Mouse (Mus musculus): ENCODE data around the gene Ntf5. TPM values are rescaled to one million over a fixed set of nuclear protein-coding genes. Genes with fewer than 3 reads are reported as not detected.

The Ntf5 gene
- total and polyA plus RNA-seq, 2 experiments from 2014 or later: 0.07 to 0.24 TPM

DNA sequence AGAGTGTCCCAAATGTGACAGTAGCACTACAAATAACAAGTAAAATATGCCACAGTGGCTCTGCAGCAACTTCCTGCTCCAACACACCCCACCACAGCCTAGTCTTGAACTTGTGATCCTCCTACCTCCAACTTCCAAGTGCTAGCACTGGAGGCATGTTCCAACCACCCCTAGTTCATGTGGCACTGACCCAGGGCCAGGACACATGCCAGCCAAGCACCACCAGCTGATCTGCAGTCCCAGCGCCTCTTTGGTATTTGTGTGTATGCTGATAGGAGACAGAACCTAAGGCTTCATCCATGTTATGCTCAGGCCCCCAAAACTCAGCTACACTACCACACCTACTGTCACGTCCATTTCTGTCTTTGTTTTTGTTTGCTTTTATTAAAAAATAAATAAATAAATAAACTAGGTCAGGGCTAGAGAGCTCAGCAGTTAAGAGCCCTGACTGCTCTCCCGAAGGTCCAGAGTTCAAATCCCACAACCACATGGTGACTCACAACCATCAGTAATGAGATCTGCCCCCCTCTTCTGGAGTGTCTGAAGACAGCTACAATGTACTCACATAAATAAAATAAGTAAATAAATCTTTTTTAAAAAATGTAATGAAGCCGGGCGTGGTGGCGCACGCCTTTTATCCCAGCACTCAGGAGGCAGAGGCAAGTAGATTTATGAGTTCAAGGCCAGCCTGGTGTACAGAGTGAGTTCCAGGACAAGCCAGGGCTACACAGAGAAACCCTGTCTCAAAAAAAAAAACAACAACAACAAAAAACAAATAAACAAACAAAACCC is 50.7 kb downstream of the Ntf5 start:
- no peaks in the 10 kb centered on the region for H3K9me3 ChIP-seq (ENCODE audit: low read length)
- H3K36me3 ChIP-seq (ENCODE audit: insufficient read depth): peaks cover 32% of the 10 kb centered on the region
- no peak overlapping the region for H3K9ac ChIP-seq
- ATAC-seq (no peak), DNase-seq (no peak)
- WGBS: 95% methylated on average over 7 of the region's 7 CpGs
- H3K4me3 ChIP-seq (ENCODE audit: low read depth, low read length): no peak overlapping the region
- peaks cover 23% of the 10 kb centered on the region for H3K4me1 ChIP-seq (ENCODE audit: insufficient read depth)
- no peak for TF ChIP-seq CTCF (IDR thresholded peaks at IDR 0.05; ENCODE audit: low read depth)
- H3K27me3 ChIP-seq (ENCODE audit: insufficient read depth, low read length): no peaks in the 10 kb centered on the region
- H3K4me2 ChIP-seq (ENCODE audit: low read depth): no peak overlapping the region
- no peak overlapping the region for H3K27ac ChIP-seq (ENCODE audit: low read depth, low read length)

DNA sequence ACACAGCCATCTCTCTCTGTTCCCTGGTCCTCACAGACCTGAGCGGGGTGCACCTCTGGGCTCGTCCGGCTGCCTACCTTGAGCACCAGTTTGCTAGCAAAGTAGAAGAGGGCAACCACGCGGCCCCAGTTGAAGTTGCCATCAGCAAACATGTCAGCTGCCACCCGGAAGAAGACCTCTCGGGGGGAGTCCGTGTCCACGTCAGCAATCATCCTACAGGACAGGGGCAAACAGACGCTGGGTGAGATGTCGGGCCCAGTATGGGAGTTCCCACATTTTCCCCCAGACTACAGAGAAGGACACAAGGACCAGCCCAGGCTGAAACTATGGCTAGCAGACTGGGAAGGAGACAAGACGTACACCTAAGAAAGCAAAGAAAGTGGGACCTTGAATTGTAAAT is 51.6 kb downstream of the Ntf5 start:
- Histone ChIP-seq H3K36me3 (ENCODE audit: insufficient read depth) (peaks cover 32% of the 10 kb centered on the region), H3K9ac (no peak overlapping the region), H3K4me2 (ENCODE audit: low read depth) (no peak overlapping the region), H3K4me3 (ENCODE audit: low read depth, low read length) (no peak overlapping the region), H3K27ac (ENCODE audit: low read depth, low read length) (no peak overlapping the region), H3K9me3 (ENCODE audit: low read length) (no peaks in the 10 kb centered on the region), H3K4me1 (ENCODE audit: insufficient read depth) (peaks cover 22% of the 10 kb centered on the region), H3K27me3 (ENCODE audit: insufficient read depth, low read length) (no peaks in the 10 kb centered on the region)
- TF ChIP-seq CTCF (IDR thresholded peaks at IDR 0.05; ENCODE audit: low read depth): no peak
- DNase-seq (no peak), ATAC-seq (no peak)
- 96% methylated on average over 12 of the region's 12 CpGs for WGBS

DNA sequence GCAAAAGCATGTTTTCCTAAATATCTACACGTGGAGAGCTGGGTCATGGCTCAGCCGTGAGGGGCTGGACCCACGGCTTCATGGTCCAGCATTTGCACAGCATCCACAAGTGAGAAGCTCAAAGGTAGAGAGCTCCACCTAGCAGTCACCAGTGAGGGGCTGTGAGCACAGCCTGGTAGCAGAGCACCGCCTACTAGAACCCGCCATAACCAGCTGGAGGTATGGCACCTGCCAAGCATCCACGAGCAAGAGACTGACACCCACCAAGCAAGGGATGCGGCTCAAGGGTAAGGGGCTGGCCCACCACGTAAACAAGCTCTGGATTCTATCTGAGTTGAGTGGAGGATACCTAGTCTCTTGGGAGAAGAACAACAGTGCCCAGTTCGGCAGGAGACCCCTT is 52.1 kb downstream of the Ntf5 start:
- DNase-seq (no peak), ATAC-seq (no peak)
- H3K4me1 ChIP-seq (ENCODE audit: insufficient read depth): peaks cover 17% of the 10 kb centered on the region
- no peaks in the 10 kb centered on the region for H3K9me3 ChIP-seq (ENCODE audit: low read length)
- peaks cover 32% of the 10 kb centered on the region for H3K36me3 ChIP-seq (ENCODE audit: insufficient read depth)
- no peak overlapping the region for H3K27ac ChIP-seq (ENCODE audit: low read depth, low read length)
- WGBS: 81% methylated on average over 9 of the region's 9 CpGs
- peak overlapping the region; percentile 69 for H3K4me2 ChIP-seq (ENCODE audit: low read depth)
- TF ChIP-seq CTCF (IDR thresholded peaks at IDR 0.05; ENCODE audit: low read depth): 0 out of 2 replicates have a peak, but pooled peaks have one; percentile 8
- peak overlapping the region; percentile 90 for H3K9ac ChIP-seq
- H3K4me3 ChIP-seq (ENCODE audit: low read depth, low read length): peak overlapping the region; percentile 81
- H3K27me3 ChIP-seq (ENCODE audit: insufficient read depth, low read length): no peaks in the 10 kb centered on the region

DNA sequence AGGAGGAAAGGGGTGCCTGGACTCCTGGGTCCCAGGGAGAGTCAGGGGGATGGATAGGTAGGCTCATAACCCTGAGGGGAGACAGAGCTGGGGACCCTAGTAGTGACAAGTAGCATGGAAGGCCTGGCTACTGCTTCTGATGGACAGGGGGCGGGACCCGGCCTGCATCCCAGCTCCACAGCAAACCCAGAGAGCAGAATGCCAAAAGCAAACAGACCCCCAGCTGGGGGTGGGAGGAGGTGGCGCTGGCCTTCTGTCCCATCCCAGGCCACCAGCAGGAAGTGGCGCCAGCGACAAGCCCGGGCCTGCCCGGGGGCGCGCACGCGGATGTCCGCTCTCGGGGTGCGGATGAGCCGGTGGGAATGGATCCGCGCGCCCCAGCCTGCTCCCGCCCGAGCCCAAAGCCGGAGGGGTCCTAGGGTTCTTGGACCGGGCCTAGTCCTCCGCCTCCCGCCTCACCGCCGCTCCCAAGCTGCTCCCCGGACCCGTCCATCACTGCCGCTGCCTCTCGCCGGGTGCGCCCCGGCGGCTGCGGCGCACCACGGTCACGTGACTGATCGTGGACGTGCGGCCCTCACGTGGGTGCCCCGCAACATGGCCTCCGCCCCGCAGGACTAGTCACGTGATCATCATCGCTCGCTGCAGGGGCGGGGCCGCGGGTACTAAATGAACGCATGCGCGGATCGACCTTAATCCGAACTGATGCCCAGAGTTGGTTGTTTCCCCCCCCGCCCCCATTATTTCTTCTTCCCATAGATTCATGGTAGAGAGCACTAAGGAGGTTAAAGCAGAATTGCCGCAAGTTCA is 53.0 kb downstream of the Ntf5 start, which contains the start of gene Bax:
Gene Bax (minus strand): TSS at position 616 of the 807 bp plus-strand sequence.
- Histone ChIP-seq H3K4me1 (ENCODE audit: insufficient read depth) (peaks cover 12% of the 10 kb centered on the region), H3K4me3 (ENCODE audit: low read depth, low read length) (peak within 1 kb of the TSS; percentile 81), H3K27ac (ENCODE audit: low read depth, low read length) (peak within 1 kb of the TSS; percentile 79), H3K4me2 (ENCODE audit: low read depth) (peak within 1 kb of the TSS; percentile 69), H3K9me3 (ENCODE audit: low read length) (no peaks in the 10 kb centered on the region), H3K9ac (peak within 1 kb of the TSS; percentile 90), H3K27me3 (ENCODE audit: insufficient read depth, low read length) (no peaks in the 10 kb centered on the region), H3K36me3 (ENCODE audit: insufficient read depth) (peaks cover 31% of the 10 kb centered on the region)
- DNase-seq: peak; percentile 98
- TF ChIP-seq CTCF (IDR thresholded peaks at IDR 0.05; ENCODE audit: low read depth): 0 out of 2 replicates have a peak, but pooled peaks have one; percentile 18
- WGBS: 1% methylated on average over 51 of the region's 58 CpGs
- ATAC-seq: peak; percentile 82

Small RNA genes within 50 kb of the gene (microRNA-seq; reads per million reads assigned to microRNA genes)
- gene Gm22133: 0 to 0.37 reads per million in 2 experiments

Other genes starting within 250 kb of the Ntf5 start
Only the 30 nearest of the 33 such genes appear.
- gene Ccdc155, start 208.8 kb upstream of the Ntf5 start, total RNA-seq (2014; rRNA removed): 0.14 and 0.46 TPM in 2 replicates
- 0.35 and 0.97 TPM in 2 replicates for gene Ccdc155, start 208.8 kb upstream of the Ntf5 start, polyA plus RNA-seq (2015; fragmentation: Nextera tagmentation; extraction: Ambion mirVana)
- gene Dkkl1, start 201.5 kb upstream of the Ntf5 start, total RNA-seq (2014; rRNA removed): 8.4 and 9.1 TPM in 2 replicates
- 8.9 and 12.1 TPM in 2 replicates for gene Dkkl1, start 201.5 kb upstream of the Ntf5 start, polyA plus RNA-seq (2015; fragmentation: Nextera tagmentation; extraction: Ambion mirVana)
- gene Tead2, start 197.9 kb upstream of the Ntf5 start, total RNA-seq (2014; rRNA removed): 30.6 and 40.6 TPM in 2 replicates
- gene Tead2, start 197.9 kb upstream of the Ntf5 start, polyA plus RNA-seq (2015; fragmentation: Nextera tagmentation; extraction: Ambion mirVana): 18.4 and 22.5 TPM in 2 replicates
- 0.46 and 0.62 TPM in 2 replicates for gene Cd37, start 174.6 kb upstream of the Ntf5 start, total RNA-seq (2014; rRNA removed)
- 2.0 and 2.5 TPM in 2 replicates for gene Cd37, start 174.6 kb upstream of the Ntf5 start, polyA plus RNA-seq (2015; fragmentation: Nextera tagmentation; extraction: Ambion mirVana)
- gene Slc6a16, start 172.6 kb upstream of the Ntf5 start, total RNA-seq (2014; rRNA removed): 0.24 TPM in 1 of 2 replicates, not detected in the other
- gene Slc6a16, start 172.6 kb upstream of the Ntf5 start, polyA plus RNA-seq (2015; fragmentation: Nextera tagmentation; extraction: Ambion mirVana): 0.74 and 1.7 TPM in 2 replicates
- gene Slc6a21, start 136.2 kb upstream of the Ntf5 start, total RNA-seq (2014; rRNA removed): not detected in 2 replicates
- not detected in 2 replicates for gene Slc6a21, start 136.2 kb upstream of the Ntf5 start, polyA plus RNA-seq (2015; fragmentation: Nextera tagmentation; extraction: Ambion mirVana)
- gene Trpm4, start 79.9 kb upstream of the Ntf5 start, total RNA-seq (2014; rRNA removed): 17.1 and 17.5 TPM in 2 replicates
- gene Trpm4, start 79.9 kb upstream of the Ntf5 start, polyA plus RNA-seq (2015; fragmentation: Nextera tagmentation; extraction: Ambion mirVana): 8.9 and 9.4 TPM in 2 replicates
- 0.46 and 0.52 TPM in 2 replicates for gene Hrc, start 78.4 kb upstream of the Ntf5 start, total RNA-seq (2014; rRNA removed)
- gene Hrc, start 78.4 kb upstream of the Ntf5 start, polyA plus RNA-seq (2015; fragmentation: Nextera tagmentation; extraction: Ambion mirVana): not detected in 2 replicates
- gene Ppfia3, start 46.7 kb upstream of the Ntf5 start, total RNA-seq (2014; rRNA removed): 76.5 and 81.0 TPM in 2 replicates
- 21.7 and 26.0 TPM in 2 replicates for gene Ppfia3, start 46.7 kb upstream of the Ntf5 start, polyA plus RNA-seq (2015; fragmentation: Nextera tagmentation; extraction: Ambion mirVana)
- gene Lin7b, start 43.1 kb upstream of the Ntf5 start, total RNA-seq (2014; rRNA removed): 32.2 and 47.3 TPM in 2 replicates
- 36.8 and 39.8 TPM in 2 replicates for gene Lin7b, start 43.1 kb upstream of the Ntf5 start, polyA plus RNA-seq (2015; fragmentation: Nextera tagmentation; extraction: Ambion mirVana)
- 247 and 310 TPM in 2 replicates for gene Snrnp70, start 18.0 kb upstream of the Ntf5 start, total RNA-seq (2014; rRNA removed)
- 116 and 124 TPM in 2 replicates for gene Snrnp70, start 18.0 kb upstream of the Ntf5 start, polyA plus RNA-seq (2015; fragmentation: Nextera tagmentation; extraction: Ambion mirVana)
- 0.14 TPM in 1 of 2 replicates, not detected in the other for gene Kcna7, start 8.0 kb upstream of the Ntf5 start, total RNA-seq (2014; rRNA removed)
- gene Kcna7, start 8.0 kb upstream of the Ntf5 start, polyA plus RNA-seq (2015; fragmentation: Nextera tagmentation; extraction: Ambion mirVana): not detected in 2 replicates
- 0.43 TPM in 1 of 2 replicates, not detected in the other for gene Lhb, start 7.1 kb downstream of the Ntf5 start, total RNA-seq (2014; rRNA removed)
- gene Lhb, start 7.1 kb downstream of the Ntf5 start, polyA plus RNA-seq (2015; fragmentation: Nextera tagmentation; extraction: Ambion mirVana): 0.36 and 1.0 TPM in 2 replicates
- gene Gys1, start 21.1 kb downstream of the Ntf5 start, total RNA-seq (2014; rRNA removed): 9.8 and 11.4 TPM in 2 replicates
- 8.6 and 12.3 TPM in 2 replicates for gene Gys1, start 21.1 kb downstream of the Ntf5 start, polyA plus RNA-seq (2015; fragmentation: Nextera tagmentation; extraction: Ambion mirVana)
- 123 and 149 TPM in 2 replicates for gene Ruvbl2, start 24.4 kb downstream of the Ntf5 start, total RNA-seq (2014; rRNA removed)
- 98.3 and 104 TPM in 2 replicates for gene Ruvbl2, start 24.4 kb downstream of the Ntf5 start, polyA plus RNA-seq (2015; fragmentation: Nextera tagmentation; extraction: Ambion mirVana)
- gene Ftl1, start 46.2 kb downstream of the Ntf5 start, total RNA-seq (2014; rRNA removed): 2,541 and 3,015 TPM in 2 replicates
- 5,542 and 6,210 TPM in 2 replicates for gene Ftl1, start 46.2 kb downstream of the Ntf5 start, polyA plus RNA-seq (2015; fragmentation: Nextera tagmentation; extraction: Ambion mirVana)
- gene Bax, start 53.2 kb downstream of the Ntf5 start, total RNA-seq (2014; rRNA removed): 120 and 127 TPM in 2 replicates
- 276 and 297 TPM in 2 replicates for gene Bax, start 53.2 kb downstream of the Ntf5 start, polyA plus RNA-seq (2015; fragmentation: Nextera tagmentation; extraction: Ambion mirVana)
- 0.19 and 0.46 TPM in 2 replicates for gene Tulp2, start 68.2 kb downstream of the Ntf5 start, total RNA-seq (2014; rRNA removed)
- gene Tulp2, start 68.2 kb downstream of the Ntf5 start, polyA plus RNA-seq (2015; fragmentation: Nextera tagmentation; extraction: Ambion mirVana): 0.07 and 0.25 TPM in 2 replicates
- gene Gm45808, start 73.1 kb downstream of the Ntf5 start, total RNA-seq (2014; rRNA removed): not detected in 2 replicates
- gene Gm45808, start 73.1 kb downstream of the Ntf5 start, polyA plus RNA-seq (2015; fragmentation: Nextera tagmentation; extraction: Ambion mirVana): not detected in 2 replicates
- gene Dhdh, start 75.1 kb downstream of the Ntf5 start, total RNA-seq (2014; rRNA removed): 3.5 and 4.9 TPM in 2 replicates
- gene Dhdh, start 75.1 kb downstream of the Ntf5 start, polyA plus RNA-seq (2015; fragmentation: Nextera tagmentation; extraction: Ambion mirVana): 1.9 and 3.6 TPM in 2 replicates
- 76.8 and 107 TPM in 2 replicates for gene Nucb1, start 96.7 kb downstream of the Ntf5 start, total RNA-seq (2014; rRNA removed)
- gene Nucb1, start 96.7 kb downstream of the Ntf5 start, polyA plus RNA-seq (2015; fragmentation: Nextera tagmentation; extraction: Ambion mirVana): 103 and 122 TPM in 2 replicates
- gene Ppp1r15a, start 112.6 kb downstream of the Ntf5 start, total RNA-seq (2014; rRNA removed): 17.1 and 23.8 TPM in 2 replicates
- gene Ppp1r15a, start 112.6 kb downstream of the Ntf5 start, polyA plus RNA-seq (2015; fragmentation: Nextera tagmentation; extraction: Ambion mirVana): 23.9 and 26.3 TPM in 2 replicates
- gene Plekha4, start 112.6 kb downstream of the Ntf5 start, total RNA-seq (2014; rRNA removed): 1.2 and 2.9 TPM in 2 replicates
- 1.2 and 1.8 TPM in 2 replicates for gene Plekha4, start 112.6 kb downstream of the Ntf5 start, polyA plus RNA-seq (2015; fragmentation: Nextera tagmentation; extraction: Ambion mirVana)
- gene Hsd17b14, start 141.2 kb downstream of the Ntf5 start, total RNA-seq (2014; rRNA removed): not detected in 2 replicates
- gene Hsd17b14, start 141.2 kb downstream of the Ntf5 start, polyA plus RNA-seq (2015; fragmentation: Nextera tagmentation; extraction: Ambion mirVana): 0.13 and 0.63 TPM in 2 replicates
- gene Bcat2, start 156.5 kb downstream of the Ntf5 start, total RNA-seq (2014; rRNA removed): 13.7 and 14.2 TPM in 2 replicates
- 17.7 and 20.2 TPM in 2 replicates for gene Bcat2, start 156.5 kb downstream of the Ntf5 start, polyA plus RNA-seq (2015; fragmentation: Nextera tagmentation; extraction: Ambion mirVana)
- gene Fgf21, start 201.8 kb downstream of the Ntf5 start, total RNA-seq (2014; rRNA removed): not detected in 2 replicates
- gene Fgf21, start 201.8 kb downstream of the Ntf5 start, polyA plus RNA-seq (2015; fragmentation: Nextera tagmentation; extraction: Ambion mirVana): not detected in 2 replicates
- 0.08 and 0.29 TPM in 2 replicates for gene Fut1, start 203.6 kb downstream of the Ntf5 start, total RNA-seq (2014; rRNA removed)
- gene Fut1, start 203.6 kb downstream of the Ntf5 start, polyA plus RNA-seq (2015; fragmentation: Nextera tagmentation; extraction: Ambion mirVana): not detected in 2 replicates
- gene Izumo1, start 208.1 kb downstream of the Ntf5 start, total RNA-seq (2014; rRNA removed): 0.08 and 0.14 TPM in 2 replicates
- gene Izumo1, start 208.1 kb downstream of the Ntf5 start, polyA plus RNA-seq (2015; fragmentation: Nextera tagmentation; extraction: Ambion mirVana): not detected in 2 replicates
- 26.5 and 37.4 TPM in 2 replicates for gene Rasip1, start 213.8 kb downstream of the Ntf5 start, total RNA-seq (2014; rRNA removed)
- 22.8 and 27.2 TPM in 2 replicates for gene Rasip1, start 213.8 kb downstream of the Ntf5 start, polyA plus RNA-seq (2015; fragmentation: Nextera tagmentation; extraction: Ambion mirVana)
- gene Mamstr, start 226.3 kb downstream of the Ntf5 start, total RNA-seq (2014; rRNA removed): 2.2 and 2.8 TPM in 2 replicates
- gene Mamstr, start 226.3 kb downstream of the Ntf5 start, polyA plus RNA-seq (2015; fragmentation: Nextera tagmentation; extraction: Ambion mirVana): 2.6 TPM in 2 replicates

Measured in forebrain, postnatal 0 days (tissue).